Mouse (Mus musculus) gonadal fat pad, adult 2 months (tissue): ENCODE data around the gene Psmd8. TPM values are rescaled to one million over a fixed set of nuclear protein-coding genes. Genes with fewer than 3 reads are reported as not detected.
A peak's percentile ranks its signal among the peaks of the same experiment; 100 is the strongest.
"Not testable (repeated sequence)": the region's sequence is repeated elsewhere in the genome, so short reads cannot be mapped to it uniquely, and the experiment has no call there.

Experiments used
- DNase-seq: peaks from one replicate; pipeline ENCODE4 v3.0.0-alpha.2; 2012; ENCODE audit warnings: low read depth
- polyA plus RNA-seq: library from polyadenylated mRNA; depleted of rRNA; stranded (reverse); fragments of >200 nt; gene quantifications from 2 replicates; pipeline ENCODE4 v1.2.3, GENCODE M21; 2012; rRNA removed

The Psmd8 gene
- polyA plus RNA-seq, result 200 and 214 TPM in 2 replicates

DNA sequence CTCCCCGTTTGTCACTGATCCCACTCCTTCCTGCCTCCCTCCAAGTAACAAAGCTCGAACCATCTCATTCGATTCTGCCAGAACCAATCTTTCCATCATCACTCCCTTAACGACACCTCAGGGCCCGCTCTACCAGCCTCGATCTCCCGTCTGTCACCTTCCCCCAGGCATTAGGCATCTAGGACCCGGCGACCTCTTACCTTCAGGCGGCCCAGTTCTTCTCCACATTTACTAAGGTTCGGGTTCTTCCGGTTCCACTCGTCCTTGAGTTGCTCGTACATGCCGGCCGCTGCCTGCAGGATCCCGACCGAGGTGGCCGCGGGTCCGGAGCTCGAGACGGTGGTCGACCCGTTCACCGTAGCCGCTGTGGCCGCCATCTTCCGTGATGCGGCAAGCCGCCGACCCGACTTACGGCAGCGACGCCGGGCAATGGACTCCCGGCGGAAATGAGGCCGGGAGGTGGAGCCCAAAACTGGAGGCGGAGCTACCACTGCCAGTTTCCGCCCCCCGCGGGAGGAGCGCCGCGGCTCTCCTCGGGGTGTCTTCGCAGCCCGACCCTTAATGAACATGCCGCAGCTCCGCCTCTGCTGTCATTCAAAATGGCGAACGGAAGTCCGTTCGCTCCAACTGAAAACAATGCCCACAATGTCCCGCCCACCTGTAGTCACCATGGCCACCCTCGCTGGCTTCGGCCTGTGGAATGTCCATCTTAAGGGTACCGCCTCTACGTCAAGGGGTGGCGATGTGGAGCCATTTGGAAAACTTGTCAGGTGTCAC lies at the start of gene Psmd8:
TSS of gene Psmd8 (minus strand) at position 625 of the 777 bp plus-strand sequence.
- DNase-seq, result peak; percentile 81

- no peak for DNase-seq
Observed at GRCm38 (mm10) chr7:29228202-29228601, 47.7 kb upstream of the Psmd8 start.

DNA sequence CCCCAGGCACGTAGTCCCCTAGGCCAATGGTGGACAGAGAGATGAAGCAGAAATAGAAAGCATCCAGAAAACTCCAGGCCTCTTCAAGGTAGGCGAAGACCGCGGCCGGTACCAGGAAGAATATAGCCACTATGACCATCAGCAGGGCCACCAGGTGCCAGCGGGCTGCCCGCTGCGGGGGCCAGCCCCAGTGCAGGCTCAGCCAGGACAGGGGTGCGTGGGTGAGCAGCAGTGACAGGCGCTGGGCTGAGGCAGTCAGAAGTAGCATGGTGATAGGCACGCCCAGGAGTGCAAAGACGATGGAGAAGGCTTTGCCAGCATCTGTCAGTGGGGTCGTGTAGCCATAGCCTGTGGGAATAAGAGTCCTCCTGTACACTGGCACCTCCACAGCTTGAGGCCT lies 45.0 kb upstream of the Psmd8 start:
- DNase-seq, result no peak

GRCm38 (mm10) chr7:29224756-29225394 lies 44.4 kb upstream of the Psmd8 start:
- no peak for DNase-seq

- no peak for DNase-seq
Observed at GRCm38 (mm10) chr7:29214846-29215245, 34.3 kb upstream of the Psmd8 start.

DNA sequence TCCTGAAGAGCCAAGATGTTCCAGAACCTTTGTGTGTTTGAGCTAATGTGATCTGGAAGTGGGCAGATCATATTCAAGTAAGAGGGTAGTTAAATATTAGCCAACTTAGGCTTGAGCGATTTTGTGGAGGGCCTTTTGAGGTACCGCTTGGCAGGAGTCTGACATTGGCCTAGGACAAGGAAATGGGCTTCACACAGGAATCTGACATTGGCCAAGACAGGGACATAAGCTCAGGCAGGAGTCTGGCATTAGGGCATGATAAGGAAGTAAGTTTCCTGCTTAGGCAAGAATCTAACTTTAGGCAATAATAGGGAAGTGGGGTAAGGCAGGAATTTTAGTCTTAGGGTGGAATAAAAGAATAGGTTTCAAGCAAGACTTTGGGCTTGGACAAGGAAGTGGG lies 33.7 kb upstream of the Psmd8 start:
- no peak for DNase-seq

GRCm38 (mm10) chr7:29213675-29214082 lies 33.2 kb upstream of the Psmd8 start, which contains the start of gene Catsperg1:
Gene Catsperg1 (minus strand): TSS chr7:29214035.
- DNase-seq, result no peak

- not testable (repeated sequence) for DNase-seq
Observed at GRCm38 (mm10) chr7:29212775-29213560, 32.5 kb upstream of the Psmd8 start.

GRCm38 (mm10) chr7:29212199-29212765 lies 31.8 kb upstream of the Psmd8 start:
- peak; percentile 19 for DNase-seq

DNA sequence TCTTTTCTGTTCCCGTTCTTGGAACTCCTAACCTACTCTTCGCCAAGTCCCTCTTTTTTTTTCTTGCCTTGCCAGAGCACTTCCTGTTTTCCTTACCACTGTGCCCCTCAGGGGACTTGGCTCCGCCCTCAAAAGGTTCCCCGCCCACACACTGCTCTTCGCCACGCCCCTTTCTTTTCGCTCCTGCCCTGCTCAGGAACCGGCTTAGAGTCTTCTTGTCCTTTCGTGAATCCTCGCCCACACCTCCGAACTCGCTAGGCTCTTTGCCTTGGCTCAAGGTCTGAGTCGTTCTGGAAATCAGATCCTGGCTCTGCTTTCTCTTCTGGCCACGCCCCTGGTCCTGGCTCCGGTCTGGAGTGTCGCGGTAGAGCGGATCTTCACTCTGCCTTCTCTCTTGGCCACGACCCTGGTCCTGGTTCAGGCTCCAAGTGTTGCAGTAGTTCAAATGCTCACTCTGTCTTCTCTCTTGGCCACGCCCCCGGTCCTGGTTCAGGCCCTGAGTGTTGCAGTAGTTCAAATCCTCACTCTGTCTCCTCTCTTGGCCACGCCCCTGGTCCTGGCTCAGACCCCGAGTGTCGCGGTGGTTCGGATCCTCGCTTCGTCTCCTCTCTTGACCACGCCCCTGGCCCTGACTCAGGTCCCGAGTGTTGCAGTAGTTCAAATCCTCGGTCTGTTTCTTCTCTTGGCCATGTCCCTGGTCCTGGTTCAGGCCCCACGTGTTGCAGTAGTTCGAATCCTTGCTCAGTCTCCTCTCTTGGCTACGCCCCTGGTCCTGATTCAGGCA lies 31.1 kb upstream of the Psmd8 start:
- DNase-seq, result peak; percentile 99

- not testable (repeated sequence) for DNase-seq
Observed at GRCm38 (mm10) chr7:29211013-29211412, 30.5 kb upstream of the Psmd8 start.

GRCm38 (mm10) chr7:29202577-29202976 lies 22.1 kb upstream of the Psmd8 start:
- DNase-seq, result no peak

- not testable (repeated sequence) for DNase-seq
Observed at GRCm38 (mm10) chr7:29194230-29194629, 13.7 kb upstream of the Psmd8 start.

DNA sequence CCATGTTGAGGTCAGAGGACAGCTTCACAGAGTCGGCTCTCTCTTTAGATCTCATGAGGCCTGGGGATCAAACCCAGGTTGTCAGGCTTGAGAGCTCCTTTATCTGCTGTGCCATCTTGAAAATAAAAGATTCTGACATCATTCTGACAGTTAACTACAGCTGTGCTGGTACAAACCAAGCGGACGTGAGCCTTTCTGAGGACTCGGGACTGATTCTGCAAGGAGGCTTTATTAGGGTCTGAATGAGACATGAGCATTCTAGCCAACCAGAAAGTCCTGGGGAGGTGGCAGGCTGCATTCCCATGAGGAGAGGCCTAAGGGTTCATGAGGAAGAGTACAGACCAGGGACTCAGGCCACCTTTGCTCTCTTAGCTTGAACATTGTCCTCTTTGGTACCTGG lies 822 bp upstream of the Psmd8 start:
- DNase-seq, result not testable (repeated sequence)

GRCm38 (mm10) chr7:29180854-29181236 lies 344 bp upstream of the Psmd8 start:
- no peak for DNase-seq

DNA sequence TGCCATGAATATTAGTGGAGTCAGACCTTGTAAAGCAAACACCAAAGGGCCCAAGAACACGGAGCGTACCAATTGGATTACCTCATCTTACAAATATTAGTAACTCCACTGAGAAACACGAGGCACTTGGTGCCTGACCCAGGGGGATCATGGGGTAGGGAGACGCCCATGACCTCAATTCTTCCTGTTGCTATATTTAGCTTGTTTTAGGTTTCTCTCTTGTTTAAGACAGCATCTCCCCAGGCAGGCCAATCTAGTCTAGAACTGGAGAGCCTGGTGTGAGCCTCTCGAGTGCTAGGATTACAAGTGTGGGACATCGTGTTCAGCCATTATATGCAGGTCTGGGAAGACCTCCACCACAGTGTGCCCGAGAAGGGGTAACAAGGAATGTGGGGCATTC lies 1.2 kb downstream of the Psmd8 start:
- no peak for DNase-seq

DNA sequence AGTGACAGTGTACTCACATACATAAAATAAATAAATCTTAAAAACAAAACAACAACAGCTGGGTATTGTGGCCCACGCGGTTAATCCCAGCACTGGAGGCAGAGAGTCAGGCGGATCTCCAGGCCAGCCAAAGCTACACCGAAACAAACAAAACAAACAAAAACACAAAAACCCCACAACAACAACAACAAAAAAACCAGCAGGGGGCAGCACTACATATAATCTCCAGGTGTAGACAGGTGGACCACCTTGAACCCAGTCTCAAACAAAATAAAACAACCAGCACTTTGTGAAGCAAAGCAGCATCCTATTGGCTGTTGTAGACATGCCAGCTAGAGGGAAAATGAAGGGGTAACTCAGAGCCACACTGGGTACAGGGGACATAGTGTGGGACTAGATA lies 2.4 kb downstream of the Psmd8 start:
- no peak for DNase-seq

DNA sequence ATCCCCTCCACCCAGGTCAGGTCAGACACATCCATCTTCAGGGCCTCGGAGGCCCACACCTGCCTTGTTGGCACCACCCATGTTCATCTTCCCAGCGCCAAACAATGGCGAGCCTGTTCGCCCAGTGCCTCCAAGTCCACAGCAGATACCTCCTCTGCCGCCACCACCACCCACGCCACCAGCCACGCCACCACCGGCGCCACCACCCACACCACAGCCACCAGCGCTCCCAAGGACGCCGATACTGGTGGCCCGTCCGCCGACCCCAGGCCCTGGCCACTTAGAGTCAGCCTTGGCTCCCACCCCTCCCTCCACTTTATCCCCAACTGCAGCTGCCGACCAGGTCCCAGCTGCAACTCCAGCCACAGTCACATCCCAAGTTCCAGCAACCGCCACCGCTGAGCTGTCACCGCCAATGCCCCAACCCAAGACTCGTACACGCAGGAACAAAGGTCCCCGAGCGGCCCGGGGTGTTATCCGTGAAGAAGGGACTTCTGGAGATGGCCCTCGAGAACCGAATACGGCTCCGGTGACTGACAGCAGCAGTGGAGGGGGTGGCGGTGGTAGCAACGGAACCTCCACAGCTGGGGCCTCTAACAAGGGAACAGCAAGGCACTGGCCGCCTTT lies 8.0 kb downstream of the Psmd8 start:
- no peak for DNase-seq

DNA sequence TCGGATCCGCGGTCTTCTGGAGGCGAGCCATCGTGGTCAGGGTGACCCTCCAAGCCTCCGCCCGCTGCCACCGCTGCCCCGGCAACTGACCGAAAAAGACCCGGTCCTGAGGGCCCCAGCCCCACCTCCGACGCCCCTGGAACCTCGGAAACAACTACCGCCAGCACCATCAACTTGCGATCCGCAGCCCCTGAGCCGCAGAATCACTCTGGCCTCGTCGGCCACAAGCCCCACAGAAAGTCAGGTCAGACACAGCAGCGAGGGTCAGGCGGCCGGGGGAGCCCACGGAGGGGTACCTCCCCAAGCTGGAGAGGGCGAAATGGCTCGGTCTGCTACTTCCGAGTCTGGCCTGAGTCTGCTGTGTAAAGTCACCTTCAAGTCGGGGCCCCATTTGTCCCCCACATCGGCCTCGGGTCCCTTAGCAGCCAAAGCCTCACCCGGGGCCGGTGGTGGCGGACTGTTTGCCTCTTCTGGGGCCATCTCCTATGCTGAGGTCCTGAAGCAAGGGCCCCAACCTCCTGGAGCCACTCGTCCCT lies 8.9 kb downstream of the Psmd8 start:
- DNase-seq, result no peak

- DNase-seq, result no peak
Observed at GRCm38 (mm10) chr7:29170755-29171561, 9.5 kb downstream of the Psmd8 start.
